Mouse (Mus musculus) retina, postnatal 7 days (tissue): Measurements from ENCODE around the gene Mfge8.

Experiments used
- DNase-seq: peaks from one replicate; pipeline ENCODE4 v3.0.0-alpha.2; 2012; ENCODE audit warnings: low read depth, low spot score

Gene Mfge8

DNA sequence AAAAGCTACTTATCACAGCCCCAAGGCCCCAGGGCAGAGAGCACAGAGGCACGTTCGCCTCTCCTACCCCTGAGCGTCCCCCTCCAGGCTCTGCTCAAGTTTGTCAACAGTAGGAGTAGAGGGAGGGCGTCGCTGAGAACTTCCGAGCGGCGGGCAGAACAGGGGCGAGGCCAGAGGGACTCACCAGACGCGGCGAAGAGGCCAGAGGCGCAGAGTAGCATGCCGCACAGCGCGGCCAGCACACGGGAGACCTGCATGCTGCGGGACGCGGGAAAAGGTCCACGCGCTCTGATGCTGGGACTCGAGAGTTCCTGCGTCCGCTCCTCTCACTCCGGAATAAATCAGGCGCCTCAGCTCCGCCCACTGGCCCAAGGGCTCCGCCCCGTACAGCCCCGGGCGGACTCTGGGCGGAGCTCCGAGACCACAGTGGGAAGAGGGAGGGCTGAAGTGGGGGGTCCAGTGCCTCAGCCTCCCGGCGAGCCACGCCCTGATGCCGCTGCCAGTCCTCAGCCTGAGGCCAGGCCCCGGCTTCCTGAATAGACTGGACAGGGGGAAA is at the start of gene Mfge8:
Gene Mfge8, minus strand, starts transcription at position 350 of the 556 bp plus-strand sequence.
- DNase-seq: peak; percentile 65

DNA sequence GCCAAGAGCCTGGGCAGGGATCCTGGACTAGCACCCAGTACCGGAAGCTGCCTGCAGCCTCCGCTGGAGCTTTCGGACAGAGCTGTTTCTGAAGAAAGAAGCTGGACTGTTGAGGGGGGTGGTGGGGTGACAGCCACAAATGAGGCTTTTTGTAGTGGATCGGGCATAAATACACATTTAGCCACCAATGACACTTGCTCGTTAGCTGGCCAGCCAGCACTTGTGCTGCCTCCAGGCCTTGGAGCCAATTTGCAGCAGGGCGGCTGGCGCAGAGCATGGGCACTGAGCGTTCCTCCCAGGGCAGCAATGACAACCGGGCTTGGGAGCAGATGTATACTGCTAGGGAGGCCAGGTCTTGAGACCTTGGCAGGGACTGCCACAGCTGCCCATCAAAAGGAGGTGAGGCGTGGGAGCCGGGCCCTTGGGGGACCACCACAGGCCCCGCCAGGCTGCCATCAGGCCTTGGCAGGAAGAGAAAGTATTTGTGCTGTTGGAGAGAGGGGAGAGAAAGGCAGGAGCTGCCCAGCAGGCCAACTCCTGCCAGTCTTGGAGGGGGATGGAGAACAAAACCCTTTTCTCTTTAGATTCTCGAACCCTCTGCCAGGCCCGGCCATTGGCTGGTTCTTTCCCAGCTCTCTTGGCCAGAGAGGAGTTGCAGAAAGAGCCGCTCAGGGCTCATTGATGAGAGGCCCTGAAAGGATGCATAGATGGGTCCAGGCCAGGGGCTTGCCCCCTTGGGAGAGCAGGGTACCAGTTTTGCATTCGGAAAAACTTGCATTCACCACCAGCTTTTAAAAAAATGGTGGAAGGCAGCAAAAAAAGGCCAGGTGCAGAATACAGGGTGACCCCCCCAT is 45.9 kb upstream of the Mfge8 start:
- DNase-seq: no peak

- DNase-seq: no peak
These were observed 45.1 kb upstream of the Mfge8 start for GRCm38 (mm10) chr7:79193936-79194335.

DNA sequence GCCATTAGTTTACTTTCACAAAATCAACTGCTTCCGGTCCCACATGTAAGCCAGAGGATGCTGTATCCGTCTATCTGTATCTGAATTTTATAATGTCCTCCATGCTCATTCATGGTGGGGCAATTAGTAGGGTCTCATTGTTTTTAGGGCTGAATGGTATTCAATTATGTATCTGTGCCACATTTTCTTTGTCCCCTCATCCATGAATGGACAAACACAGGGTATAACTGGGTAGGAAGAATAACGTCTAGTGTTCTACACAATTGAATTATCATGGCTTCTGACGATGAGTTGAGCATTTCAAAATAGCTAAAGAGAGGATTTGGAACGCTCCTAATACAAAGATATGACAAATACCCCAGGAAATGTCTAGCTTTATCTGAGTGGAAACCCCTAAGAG is 42.6 kb upstream of the Mfge8 start:
- DNase-seq: no peak

DNA sequence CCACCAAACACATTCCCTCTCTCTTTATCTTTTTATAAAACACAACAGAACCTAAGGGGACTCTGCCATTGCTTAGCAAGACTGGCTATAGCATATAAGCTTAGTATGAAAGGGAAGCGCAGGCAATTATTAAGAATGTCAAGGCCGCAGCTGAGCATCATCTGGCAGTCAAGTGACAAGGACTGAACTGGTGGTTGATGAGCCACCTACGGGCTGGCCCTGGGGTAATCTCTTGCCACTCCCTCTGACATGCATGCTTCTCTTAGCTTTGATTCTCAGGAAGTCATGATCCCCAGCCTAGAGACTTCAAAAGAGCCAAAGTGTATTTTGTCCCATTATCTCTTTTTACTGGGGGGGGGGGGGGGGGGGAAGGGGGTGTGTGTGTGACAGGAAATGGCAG is 41.7 kb upstream of the Mfge8 start:
- DNase-seq: no peak

DNA sequence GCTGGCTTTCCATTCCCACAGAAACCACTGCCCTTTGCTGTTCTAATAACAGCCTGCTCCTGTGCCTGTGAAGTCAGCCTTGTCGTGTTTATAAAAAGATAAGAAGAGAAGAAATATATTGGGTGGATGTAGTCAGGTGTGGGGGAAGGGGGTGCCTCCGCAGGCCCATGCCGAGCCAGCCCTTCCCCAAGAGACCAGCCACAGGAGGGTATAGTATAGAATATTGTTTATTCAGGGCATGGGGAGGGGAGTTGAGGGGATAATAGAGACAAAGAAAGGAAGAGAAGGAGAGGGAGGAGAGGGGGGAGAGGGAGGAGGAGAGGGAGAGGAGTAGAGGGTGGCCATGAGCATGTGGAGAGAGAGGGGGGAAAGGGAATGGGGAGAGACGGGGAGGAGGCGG is 40.4 kb upstream of the Mfge8 start:
- no peak for DNase-seq

- DNase-seq: no peak
These were observed 38.7 kb upstream of the Mfge8 start for GRCm38 (mm10) chr7:79187591-79187990.

DNA sequence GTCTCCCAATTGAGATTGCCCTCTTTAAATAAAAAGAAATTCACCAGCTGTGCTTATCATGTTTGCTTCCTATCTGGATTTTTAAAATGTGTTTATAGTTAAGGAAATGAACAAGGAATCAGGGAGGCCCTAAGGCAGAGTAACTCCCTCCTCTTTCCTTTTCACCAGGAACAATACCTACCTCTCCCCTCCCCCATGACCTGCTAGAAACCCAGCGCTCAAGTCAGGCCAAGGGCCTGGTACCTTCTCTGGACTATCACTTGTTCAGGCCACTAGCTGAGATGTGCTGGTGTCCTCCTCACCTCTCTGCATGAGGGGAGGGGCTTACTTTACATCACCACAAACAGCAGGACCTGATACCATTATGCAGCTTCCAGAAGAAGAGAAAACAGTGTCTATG is 34.6 kb upstream of the Mfge8 start:
- no peak for DNase-seq

GRCm38 (mm10) chr7:79173800-79174199 is 24.9 kb upstream of the Mfge8 start:
- no peak for DNase-seq

- no peak for DNase-seq
These were observed 22.9 kb upstream of the Mfge8 start for GRCm38 (mm10) chr7:79171782-79172181.

GRCm38 (mm10) chr7:79167006-79167562 is 18.2 kb upstream of the Mfge8 start:
- DNase-seq: no peak

- no peak for DNase-seq
These were observed 10.5 kb upstream of the Mfge8 start for GRCm38 (mm10) chr7:79159406-79159805.

GRCm38 (mm10) chr7:79149522-79149921 is 662 bp upstream of the Mfge8 start:
- DNase-seq: no peak

GRCm38 (mm10) chr7:79147931-79148653 is 768 bp downstream of the Mfge8 start:
- no peak for DNase-seq

GRCm38 (mm10) chr7:79147011-79147837 is 1.6 kb downstream of the Mfge8 start:
- DNase-seq: no peak

DNA sequence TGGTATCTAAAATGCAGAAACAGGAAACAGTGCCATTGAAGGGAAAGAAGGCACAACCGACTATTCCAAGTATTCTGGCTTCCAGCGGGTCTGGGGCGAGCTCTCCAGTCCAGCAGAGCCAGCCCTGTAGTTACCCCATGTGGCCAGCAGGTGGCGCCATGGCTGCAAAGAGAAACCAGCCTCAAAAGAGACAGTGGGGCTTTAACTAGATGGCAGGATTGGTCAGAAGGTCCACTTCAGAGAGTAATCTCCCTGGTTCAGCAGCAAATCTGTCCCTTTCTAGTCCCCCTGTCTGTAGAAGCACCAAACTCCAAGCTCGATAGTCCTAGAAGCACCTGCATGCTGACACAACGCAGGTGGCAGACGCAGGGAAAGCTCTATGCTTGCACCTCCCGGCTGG is 8.0 kb downstream of the Mfge8 start:
- DNase-seq: peak; percentile 71

- no peak for DNase-seq
These were observed 8.8 kb downstream of the Mfge8 start for GRCm38 (mm10) chr7:79139891-79140591.

DNA sequence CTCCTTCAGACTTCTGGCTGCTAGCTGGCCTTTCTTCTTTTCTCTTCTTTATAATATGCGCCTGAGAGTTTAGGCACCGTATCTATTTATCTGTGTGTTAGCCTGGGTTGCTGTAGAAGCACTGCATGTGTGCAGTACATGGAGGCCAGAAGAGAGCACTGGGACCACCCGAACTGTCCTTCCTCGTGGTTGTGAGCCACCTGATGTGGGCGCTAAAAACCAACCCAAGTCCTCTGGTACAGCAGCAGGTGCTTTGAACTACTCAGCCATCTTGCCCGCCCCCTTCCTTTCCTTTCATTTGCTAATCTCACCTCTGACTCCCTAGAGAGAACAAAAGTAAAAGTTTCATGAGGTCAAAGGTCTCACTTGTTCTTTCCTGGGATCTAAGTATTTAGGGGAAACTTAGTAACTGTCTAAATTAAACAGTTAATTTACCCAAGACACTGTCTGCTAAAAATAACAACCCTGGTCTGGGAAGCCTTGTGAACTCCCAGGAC is 9.5 kb downstream of the Mfge8 start:
- no peak for DNase-seq

- DNase-seq: no peak
These were observed 15.5 kb downstream of the Mfge8 start for GRCm38 (mm10) chr7:79133391-79133790.

DNA sequence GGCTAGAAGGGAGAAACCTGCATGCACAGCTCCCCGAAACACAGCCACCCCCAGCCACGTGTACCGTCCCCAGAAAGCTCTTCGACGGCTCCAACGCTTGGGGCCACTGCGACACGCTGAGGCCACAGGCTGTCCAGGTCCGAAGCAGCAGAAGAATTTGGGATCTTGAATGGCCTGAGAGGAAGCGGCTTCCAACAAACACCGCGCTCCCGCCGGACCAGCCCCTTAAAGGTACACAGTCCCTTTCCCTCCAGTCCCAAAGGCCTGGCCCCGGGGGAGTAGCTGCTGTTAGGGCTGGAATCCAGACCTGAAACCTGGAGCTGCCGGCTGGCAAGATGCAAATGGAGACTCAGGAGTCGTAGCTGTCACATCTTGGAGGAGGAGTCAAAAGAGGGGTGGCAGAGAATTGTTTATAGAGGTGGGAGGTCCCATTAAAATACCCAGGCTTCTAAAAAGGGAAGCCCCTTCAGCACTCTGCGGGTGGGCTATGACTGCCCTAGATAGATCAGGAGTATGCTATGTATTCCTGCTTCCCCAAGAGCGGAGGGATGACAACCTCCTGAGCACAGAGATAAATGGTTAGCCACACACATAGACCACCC is 17.9 kb downstream of the Mfge8 start, which contains the start of gene Hapln3:
Gene Hapln3, minus strand, starts transcription at position 176 of the 602 bp plus-strand sequence.
- no peak for DNase-seq
